Mouse (Mus musculus) midbrain, embryonic 16.5 days (tissue): ENCODE data around the gene Dhrs11. TPM values are rescaled to one million over a fixed set of nuclear protein-coding genes. Genes with fewer than 3 reads are reported as not detected.

Source experiments
- ATAC-seq: fragments of 200-750 bp; cut with Nextera tagmentation; 2 replicates; pipeline ENCODE4 v1.8.0; 2017; ENCODE audit warnings: moderate TSS enrichment
- H3K27ac ChIP-seq: fragments of 300-500 bp; sonication (generic); 2 replicates; pipeline ENCODE4 v1.5.1; 2014; ENCODE audit warnings: mild to moderate bottlenecking, low read length, mixed read lengths
- H3K27me3 ChIP-seq: fragments of 300-500 bp; sonication (generic); 2 replicates; pipeline ENCODE4 v1.6.1; 2014; ENCODE audit warnings: low read depth, low read length, mixed read lengths; ENCODE audit not compliant: control insufficient read depth, insufficient read depth
- H3K36me3 ChIP-seq: fragments of 300-500 bp; sonication (generic); 2 replicates; pipeline ENCODE4 v1.6.1; 2014; ENCODE audit warnings: mild to moderate bottlenecking, low read length, moderate library complexity, mixed read lengths; ENCODE audit not compliant: control insufficient read depth, insufficient read depth
- H3K4me1 ChIP-seq: fragments of 300-500 bp; sonication (generic); 2 replicates; pipeline ENCODE4 v1.6.1; 2014; ENCODE audit warnings: mild to moderate bottlenecking, low read length, mixed read lengths; ENCODE audit not compliant: control insufficient read depth, insufficient read depth
- H3K4me2 ChIP-seq: fragments of 300-500 bp; sonication (generic); 2 replicates; pipeline ENCODE4 v1.6.1; 2014; ENCODE audit warnings: mild to moderate bottlenecking, low read length, mixed read lengths
- H3K4me3 ChIP-seq: fragments of 300-500 bp; sonication (generic); 2 replicates; pipeline ENCODE4 v1.5.1; 2014; ENCODE audit warnings: low read depth, mild to moderate bottlenecking, low read length, moderate library complexity, mixed read lengths
- H3K9ac ChIP-seq: fragments of 300-500 bp; sonication (generic); 2 replicates; pipeline ENCODE4 v1.6.1; 2014; ENCODE audit warnings: low read depth, low read length, mixed read lengths
- H3K9me3 ChIP-seq: fragments of 300-500 bp; sonication (generic); replicated peaks from 2 replicates; pipeline ENCODE4 v1.6.1; 2014; ENCODE audit warnings: mild to moderate bottlenecking, low read length, mixed read lengths; ENCODE audit not compliant: control insufficient read depth, poor library complexity, severe bottlenecking
- WGBS: fragments of 180-500 bp; shearing (Covaris S2); extraction: QIAGEN DNeasy Blood & Tissue Kit; methylation state at CpG from one replicate; pipeline ENCODE4 v1.1.7; 2014; 5-methylcytosine and 5-hydroxymethylcytosine counted together
- polyA plus RNA-seq: library from polyadenylated mRNA; unstranded; fragments of >200 nt; fragmentation: Nextera tagmentation; extraction: Ambion mirVana; gene quantifications from 2 replicates; pipeline ENCODE4 v1.2.1, GENCODE M21; 2015

Gene Dhrs11
- polyA plus RNA-seq, 1 experiment from 2014 or later: 9.0 TPM

- Histone ChIP-seq H3K4me1 (peaks cover 5% of the 10 kb centered on the region), H3K27me3 (no peaks in the 10 kb centered on the region), H3K4me3 (no peak overlapping the region), H3K27ac (no peak overlapping the region), H3K9me3 (no peaks in the 10 kb centered on the region), H3K36me3 (peaks cover 2% of the 10 kb centered on the region), H3K4me2 (no peak overlapping the region), H3K9ac (no peak overlapping the region)
- no peak for ATAC-seq
- 82% methylated on average over 3 of the region's 3 CpGs for WGBS
Measured at GRCm38 (mm10) chr11:84826185-84826584, 2.6 kb downstream of the Dhrs11 start.

- Histone ChIP-seq H3K27me3 (no peaks in the 10 kb centered on the region), H3K36me3 (no peaks in the 10 kb centered on the region), H3K9ac (no peak overlapping the region), H3K4me3 (no peak overlapping the region), H3K27ac (no peak overlapping the region), H3K4me1 (peaks cover 5% of the 10 kb centered on the region), H3K4me2 (no peak overlapping the region), H3K9me3 (no peaks in the 10 kb centered on the region)
- no peak for ATAC-seq
- 89% methylated on average over 10 of the region's 10 CpGs for WGBS
Measured at GRCm38 (mm10) chr11:84825261-84825807, 3.5 kb downstream of the Dhrs11 start.

GRCm38 (mm10) chr11:84823484-84823897 is 5.3 kb downstream of the Dhrs11 start:
- no peaks in the 10 kb centered on the region for H3K9me3 ChIP-seq
- H3K9ac ChIP-seq: no peak overlapping the region
- H3K4me2 ChIP-seq: no peak overlapping the region
- no peak overlapping the region for H3K4me3 ChIP-seq
- H3K4me1 ChIP-seq: peaks cover 4% of the 10 kb centered on the region
- no peak for ATAC-seq
- no peaks in the 10 kb centered on the region for H3K36me3 ChIP-seq
- no peaks in the 10 kb centered on the region for H3K27me3 ChIP-seq
- 74% methylated on average over 10 of the region's 10 CpGs for WGBS
- H3K27ac ChIP-seq: no peak overlapping the region

GRCm38 (mm10) chr11:84822487-84822886 is 6.3 kb downstream of the Dhrs11 start:
- no peaks in the 10 kb centered on the region for H3K27me3 ChIP-seq

GRCm38 (mm10) chr11:84821131-84821770 is 7.5 kb downstream of the Dhrs11 start:
- Histone ChIP-seq H3K27me3 (no peaks in the 10 kb centered on the region), H3K4me2 (no peak overlapping the region), H3K4me1 (no peaks in the 10 kb centered on the region), H3K36me3 (no peaks in the 10 kb centered on the region), H3K4me3 (no peak overlapping the region), H3K9me3 (no peaks in the 10 kb centered on the region), H3K27ac (no peak overlapping the region), H3K9ac (no peak overlapping the region)
- no peak for ATAC-seq
- 87% methylated on average over 9 of the region's 9 CpGs for WGBS

More at GRCm38 (mm10) chr11:84822487-84822886, 6.3 kb downstream of the Dhrs11 start:
- Histone ChIP-seq H3K9me3 (no peaks in the 10 kb centered on the region), H3K4me2 (no peak overlapping the region), H3K4me1 (no peaks in the 10 kb centered on the region), H3K9ac (no peak overlapping the region), H3K27ac (no peak overlapping the region), H3K4me3 (no peak overlapping the region), H3K36me3 (no peaks in the 10 kb centered on the region)
- no peak for ATAC-seq
- 85% methylated on average over 5 of the region's 5 CpGs for WGBS

GRCm38 (mm10) chr11:84818961-84819692 is 9.7 kb downstream of the Dhrs11 start, which contains the start of gene Mrm1:
Mrm1 (minus strand) TSS chr11:84819515.
- H3K36me3 ChIP-seq: no peaks in the 10 kb centered on the region
- under 1% methylated on average over 55 of the region's 55 CpGs for WGBS
- peak within 1 kb of the TSS; percentile 74 for H3K9ac ChIP-seq
- H3K4me1 ChIP-seq: no peaks in the 10 kb centered on the region
- no peaks in the 10 kb centered on the region for H3K9me3 ChIP-seq
- H3K27me3 ChIP-seq: no peaks in the 10 kb centered on the region
- peak; percentile 80 for ATAC-seq
- H3K4me2 ChIP-seq: peak within 1 kb of the TSS; percentile 86
- peak within 1 kb of the TSS; percentile 55 for H3K27ac ChIP-seq
- peak within 1 kb of the TSS; percentile 64 for H3K4me3 ChIP-seq

GRCm38 (mm10) chr11:84818085-84818960 is 10.5 kb downstream of the Dhrs11 start:
- no peaks in the 10 kb centered on the region for H3K27me3 ChIP-seq
- peak overlapping the region; percentile 74 for H3K9ac ChIP-seq
- H3K9me3 ChIP-seq: no peaks in the 10 kb centered on the region
- ATAC-seq: peak; percentile 76
- peak overlapping the region; percentile 86 for H3K4me2 ChIP-seq
- H3K4me1 ChIP-seq: no peaks in the 10 kb centered on the region
- peak overlapping the region; percentile 64 for H3K4me3 ChIP-seq
- WGBS: under 1% methylated on average over 39 of the region's 39 CpGs
- H3K36me3 ChIP-seq: no peaks in the 10 kb centered on the region
- H3K27ac ChIP-seq: peak overlapping the region; percentile 55

GRCm38 (mm10) chr11:84817362-84817761 is 11.4 kb downstream of the Dhrs11 start:
- H3K4me2 ChIP-seq: no peak overlapping the region
- H3K9ac ChIP-seq: no peak overlapping the region
- H3K9me3 ChIP-seq: no peaks in the 10 kb centered on the region
- no peaks in the 10 kb centered on the region for H3K36me3 ChIP-seq
- ATAC-seq: no peak
- H3K4me3 ChIP-seq: no peak overlapping the region
- WGBS: 80% methylated on average over 6 of the region's 6 CpGs
- no peaks in the 10 kb centered on the region for H3K27me3 ChIP-seq
- no peaks in the 10 kb centered on the region for H3K4me1 ChIP-seq
- no peak overlapping the region for H3K27ac ChIP-seq
